Mouse (Mus musculus): Measurements from ENCODE around the gene Poc5. TPM values are rescaled to one million over a fixed set of nuclear protein-coding genes. Genes with fewer than 3 reads are reported as not detected.

Poc5 gene
- total RNA-seq, 2 experiments from 2014 or later: 32.5 to 36.1 TPM

GRCm38 (mm10) chr13:96431595-96432156 is 43.6 kb downstream of the Poc5 start:
- DNase-seq (ENCODE audit: low spot score in 2 of 2): peak; percentile 73 to 93

- no peak for DNase-seq (ENCODE audit: low spot score in 2 of 2)
Measured at GRCm38 (mm10) chr13:96432376-96432811, 44.3 kb downstream of the Poc5 start.

GRCm38 (mm10) chr13:96433041-96433440 is 44.9 kb downstream of the Poc5 start:
- DNase-seq (ENCODE audit: low spot score in 2 of 2): no peak

GRCm38 (mm10) chr13:96433648-96434190 is 45.6 kb downstream of the Poc5 start:
- no peak for DNase-seq (ENCODE audit: low spot score in 2 of 2)

- DNase-seq (ENCODE audit: low spot score in 2 of 2): no peak
Measured at GRCm38 (mm10) chr13:96434899-96435331, 46.8 kb downstream of the Poc5 start.

- no peak for DNase-seq (ENCODE audit: low spot score in 2 of 2)
Measured at GRCm38 (mm10) chr13:96435793-96436192, 47.7 kb downstream of the Poc5 start.

- no peak for DNase-seq (ENCODE audit: low spot score in 2 of 2)
Measured at GRCm38 (mm10) chr13:96436921-96437320, 48.8 kb downstream of the Poc5 start.

- DNase-seq (ENCODE audit: low spot score in 2 of 2): no peak
Measured at GRCm38 (mm10) chr13:96440436-96440835, 52.3 kb downstream of the Poc5 start.

- DNase-seq (ENCODE audit: low spot score in 2 of 2): no peak
Measured at GRCm38 (mm10) chr13:96450205-96450856, 62.2 kb downstream of the Poc5 start.

GRCm38 (mm10) chr13:96450869-96451268 is 62.8 kb downstream of the Poc5 start:
- no peak for DNase-seq (ENCODE audit: low spot score in 2 of 2)

- DNase-seq (ENCODE audit: low spot score in 2 of 2): no peak
Measured at GRCm38 (mm10) chr13:96451386-96452140, 63.5 kb downstream of the Poc5 start.

- no peak for DNase-seq (ENCODE audit: low spot score in 2 of 2)
Measured at GRCm38 (mm10) chr13:96452621-96453020, 64.5 kb downstream of the Poc5 start.

- no peak for DNase-seq (ENCODE audit: low spot score in 2 of 2)
Measured at GRCm38 (mm10) chr13:96454288-96454687, 66.2 kb downstream of the Poc5 start.

GRCm38 (mm10) chr13:96457566-96457965 is 69.5 kb downstream of the Poc5 start:
- DNase-seq (ENCODE audit: low spot score in 2 of 2): no peak

- no peak for DNase-seq (ENCODE audit: low spot score in 2 of 2)
Measured at GRCm38 (mm10) chr13:96458018-96458417, 69.9 kb downstream of the Poc5 start.

GRCm38 (mm10) chr13:96458606-96459005 is 70.5 kb downstream of the Poc5 start:
- DNase-seq (ENCODE audit: low spot score in 2 of 2): no peak

GRCm38 (mm10) chr13:96462644-96463043 is 74.5 kb downstream of the Poc5 start:
- no peak for DNase-seq (ENCODE audit: low spot score in 2 of 2)

- DNase-seq (ENCODE audit: low spot score in 2 of 2): no peak
Measured at GRCm38 (mm10) chr13:96465315-96465714, 77.2 kb downstream of the Poc5 start.

Data from layer of hippocampus, adult 18-20 months (tissue).